Mouse (Mus musculus) heart, postnatal 0 days (tissue): Measurements from ENCODE around the gene Car5a. TPM values are rescaled to one million over a fixed set of nuclear protein-coding genes. Genes with fewer than 3 reads are reported as not detected.
A peak's percentile ranks its signal among the peaks of the same experiment; 100 is the strongest.

Source experiments
- ATAC-seq: fragments of 200-750 bp; cut with Nextera tagmentation; 2 replicates; pipeline ENCODE4 v1.8.0; 2017; ENCODE audit warnings: low read depth, moderate number of reproducible peaks, moderate library complexity; ENCODE audit not compliant: insufficient read depth
- DNase-seq: peaks from one replicate; pipeline ENCODE4 v3.0.0-alpha.2; 2016; ENCODE audit warnings: low spot score
- H3K27ac ChIP-seq: fragments of 300-500 bp; sonication (generic); 2 replicates; pipeline ENCODE4 v1.5.1; 2014; ENCODE audit warnings: low read depth, mild to moderate bottlenecking
- H3K27me3 ChIP-seq: fragments of 300-500 bp; sonication (generic); 2 replicates; pipeline ENCODE4 v1.6.1; 2014; ENCODE audit warnings: low read length, mixed read lengths; ENCODE audit not compliant: control insufficient read depth, insufficient read depth
- H3K36me3 ChIP-seq: fragments of 300-500 bp; sonication (generic); replicated peaks from 2 replicates; pipeline ENCODE4 v1.6.1; 2014; ENCODE audit warnings: low read length, mixed read lengths; ENCODE audit not compliant: control insufficient read depth, insufficient read depth
- H3K4me1 ChIP-seq: fragments of 300-500 bp; sonication (generic); 2 replicates; pipeline ENCODE4 v1.6.1; 2014; ENCODE audit warnings: antibody characterized with exemption; ENCODE audit not compliant: control insufficient read depth, insufficient read depth
- H3K4me2 ChIP-seq: fragments of 300-500 bp; sonication (generic); 2 replicates; pipeline ENCODE4 v1.6.1; 2014; ENCODE audit warnings: low read depth, mild to moderate bottlenecking, low read length, moderate library complexity
- H3K4me3 ChIP-seq: fragments of 300-500 bp; sonication (generic); 2 replicates; pipeline ENCODE4 v1.5.1; 2014; ENCODE audit warnings: low read depth, low read length
- H3K9ac ChIP-seq: fragments of 300-500 bp; sonication (generic); replicated peaks from 2 replicates; pipeline ENCODE4 v1.6.1; 2014; ENCODE audit warnings: low read depth, low read length, mixed read lengths
- H3K9me3 ChIP-seq: fragments of 300-500 bp; sonication (generic); replicated peaks from 2 replicates; pipeline ENCODE4 v1.6.1; 2016; ENCODE audit warnings: low read length; ENCODE audit not compliant: control insufficient read depth
- CTCF ChIP-seq: IDR thresholded peaks from 2 replicates; pipeline ENCODE4 v1.5.1; 2016; ENCODE audit warnings: antibody characterized with exemption, control low read depth, low read depth
- EP300 ChIP-seq: IDR thresholded peaks from 2 replicates; pipeline ENCODE4 v1.6.1; 2016; ENCODE audit warnings: antibody characterized with exemption, low read depth
- WGBS: fragments of 180-500 bp; shearing (Covaris S2); extraction: QIAGEN DNeasy Blood & Tissue Kit; methylation state at CpG from one replicate; pipeline ENCODE4 v1.1.7; 2014; 5-methylcytosine and 5-hydroxymethylcytosine counted together
- polyA plus RNA-seq: library from polyadenylated mRNA; unstranded; fragments of >200 nt; fragmentation: Nextera tagmentation; extraction: Ambion mirVana; gene quantifications from 2 replicates; pipeline ENCODE4 v1.2.1, GENCODE M21; 2015
- total RNA-seq: library from RNA; depleted of rRNA; stranded (reverse); fragments of >200 nt; gene quantifications from 2 replicates; pipeline ENCODE4 v1.2.3, GENCODE M21; 2014; ENCODE audit warnings: low replicate concordance

The Car5a gene
- total and polyA plus RNA-seq, 2 experiments from 2014 or later: not detected

DNA sequence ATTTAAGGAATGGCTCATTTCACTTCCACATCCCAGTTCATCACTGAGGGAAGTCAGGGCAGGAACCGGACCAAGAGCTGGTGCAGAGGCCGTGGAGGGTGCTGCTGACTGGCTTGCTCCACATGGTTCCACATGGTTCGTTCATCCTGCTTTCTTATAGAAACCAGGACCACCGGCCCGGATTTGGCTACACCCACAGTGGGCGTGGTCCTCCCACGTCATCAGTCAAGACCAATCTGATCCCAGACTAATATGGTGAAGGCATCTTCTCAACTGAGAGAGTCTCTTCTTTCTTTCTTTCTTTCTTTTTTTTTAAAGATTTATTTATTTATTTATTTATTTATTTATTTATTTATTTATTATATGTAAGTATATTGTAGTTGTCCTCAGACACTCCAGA is 13.1 kb downstream of the Car5a start:
- no peak for ATAC-seq
- H3K4me2 ChIP-seq: no peak overlapping the region
- H3K36me3 ChIP-seq: no peaks in the 10 kb centered on the region
- DNase-seq: no peak
- H3K27ac ChIP-seq: no peak overlapping the region
- no peak overlapping the region for H3K4me3 ChIP-seq
- no peaks in the 10 kb centered on the region for H3K9me3 ChIP-seq
- no peaks in the 10 kb centered on the region for H3K27me3 ChIP-seq
- no peak overlapping the region for H3K9ac ChIP-seq
- TF ChIP-seq CTCF (no peak), EP300 (no peak)
- 73% methylated on average over 7 of the region's 7 CpGs for WGBS
- H3K4me1 ChIP-seq: no peaks in the 10 kb centered on the region

GRCm38 (mm10) chr8:121930047-121930446 is 14.7 kb downstream of the Car5a start:
- H3K4me3 ChIP-seq: no peak overlapping the region
- no peak overlapping the region for H3K4me2 ChIP-seq
- H3K4me1 ChIP-seq: no peaks in the 10 kb centered on the region
- no peaks in the 10 kb centered on the region for H3K9me3 ChIP-seq
- WGBS: 62% methylated on average over 4 of the region's 4 CpGs
- TF ChIP-seq CTCF: no peak
- TF ChIP-seq EP300: no peak
- no peak for ATAC-seq
- no peak overlapping the region for H3K9ac ChIP-seq
- H3K27me3 ChIP-seq: no peaks in the 10 kb centered on the region
- no peaks in the 10 kb centered on the region for H3K36me3 ChIP-seq
- DNase-seq: no peak
- no peak overlapping the region for H3K27ac ChIP-seq

DNA sequence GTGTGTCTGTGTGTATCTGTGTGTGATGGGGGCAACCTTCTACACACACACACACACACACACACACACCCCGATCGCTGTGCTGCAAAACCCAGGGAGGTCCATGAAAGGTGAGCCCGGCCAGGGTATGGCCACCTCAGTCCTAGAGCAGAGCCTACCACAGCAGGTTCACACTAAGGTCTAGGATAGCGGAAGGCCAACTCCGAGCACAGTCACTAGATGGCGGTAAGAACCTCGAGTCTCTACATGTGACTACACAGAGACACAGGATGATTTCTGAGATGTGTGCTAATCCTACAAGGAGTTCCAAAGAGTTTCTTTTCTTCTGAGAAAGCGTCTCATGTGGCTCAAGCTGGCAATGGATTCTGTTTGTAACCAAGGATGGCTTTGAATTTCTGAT is 17.4 kb downstream of the Car5a start:
- no peaks in the 10 kb centered on the region for H3K9me3 ChIP-seq
- WGBS: 38% methylated on average over 8 of the region's 8 CpGs
- no peak overlapping the region for H3K27ac ChIP-seq
- no peak overlapping the region for H3K9ac ChIP-seq
- DNase-seq: no peak
- H3K36me3 ChIP-seq: no peaks in the 10 kb centered on the region
- no peak overlapping the region for H3K4me3 ChIP-seq
- TF ChIP-seq CTCF: peak; percentile 68
- TF ChIP-seq EP300: no peak
- no peaks in the 10 kb centered on the region for H3K27me3 ChIP-seq
- no peak overlapping the region for H3K4me2 ChIP-seq
- no peaks in the 10 kb centered on the region for H3K4me1 ChIP-seq
- ATAC-seq: peak; percentile 74

DNA sequence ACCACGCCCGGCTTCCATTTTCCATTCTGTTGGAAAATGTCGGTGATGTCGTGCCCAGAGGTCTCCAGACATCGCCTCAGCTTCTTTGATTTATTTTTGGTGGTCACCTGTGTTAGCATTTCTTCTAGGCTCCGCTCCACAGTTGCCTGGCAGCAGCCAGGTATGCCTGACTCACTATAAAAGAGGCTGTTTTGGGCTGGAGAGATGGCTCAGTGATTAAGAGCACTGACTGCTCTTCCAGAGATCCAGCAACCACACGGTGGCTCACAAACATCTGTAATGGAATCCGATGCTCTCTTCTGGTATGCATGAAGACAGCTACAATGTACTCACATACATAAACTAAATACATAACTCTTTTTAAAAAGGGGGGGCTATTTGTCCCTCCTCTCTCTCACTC is 18.4 kb downstream of the Car5a start:
- 0 out of 2 replicates have a peak, but pooled peaks cover 1% of the 10 kb centered on the region for H3K4me1 ChIP-seq
- H3K4me2 ChIP-seq: no peak overlapping the region
- no peaks in the 10 kb centered on the region for H3K36me3 ChIP-seq
- H3K27me3 ChIP-seq: no peaks in the 10 kb centered on the region
- no peak for ATAC-seq
- no peaks in the 10 kb centered on the region for H3K9me3 ChIP-seq
- TF ChIP-seq CTCF (no peak), EP300 (no peak)
- H3K9ac ChIP-seq: no peak overlapping the region
- DNase-seq: no peak
- no peak overlapping the region for H3K27ac ChIP-seq
- 59% methylated on average over 8 of the region's 8 CpGs for WGBS
- no peak overlapping the region for H3K4me3 ChIP-seq

DNA sequence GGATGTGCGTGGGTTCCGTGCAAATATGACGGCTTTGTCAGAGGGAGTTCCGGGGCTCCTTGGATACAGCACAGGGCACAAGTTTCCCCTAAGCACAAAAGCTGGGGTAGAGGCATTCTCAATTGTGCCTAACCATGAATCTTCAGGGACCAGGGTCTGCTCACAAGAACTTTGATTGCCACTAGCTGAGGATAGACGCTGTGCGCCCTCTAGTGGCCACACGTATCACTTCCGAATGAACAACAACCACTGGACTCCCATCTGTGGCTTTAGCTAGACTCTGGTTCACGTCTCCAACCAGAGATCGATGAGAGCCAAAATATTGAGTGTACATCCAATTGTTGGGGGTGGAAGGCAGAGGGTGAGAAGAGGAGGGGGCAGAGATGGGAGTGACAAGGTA is 19.1 kb downstream of the Car5a start:
- WGBS: 28% methylated on average over 10 of the region's 10 CpGs
- no peaks in the 10 kb centered on the region for H3K36me3 ChIP-seq
- H3K4me3 ChIP-seq: no peak overlapping the region
- no peaks in the 10 kb centered on the region for H3K27me3 ChIP-seq
- ATAC-seq (no peak), DNase-seq (peak; percentile 62)
- 0 out of 2 replicates have a peak, but pooled peaks cover 3% of the 10 kb centered on the region for H3K4me1 ChIP-seq
- H3K9ac ChIP-seq: no peak overlapping the region
- H3K9me3 ChIP-seq: no peaks in the 10 kb centered on the region
- H3K4me2 ChIP-seq: no peak overlapping the region
- peak; percentile 94 for TF ChIP-seq CTCF
- no peak for TF ChIP-seq EP300
- H3K27ac ChIP-seq: no peak overlapping the region

GRCm38 (mm10) chr8:121924681-121925080 is 20.0 kb downstream of the Car5a start:
- WGBS: 78% methylated on average over 5 of the region's 5 CpGs
- DNase-seq: no peak
- TF ChIP-seq EP300: no peak
- TF ChIP-seq CTCF: no peak

More at GRCm38 (mm10) chr8:121924681-121925080, 20.0 kb downstream of the Car5a start:
- Histone ChIP-seq H3K9ac (no peak overlapping the region), H3K4me3 (no peak overlapping the region), H3K4me2 (no peak overlapping the region), H3K27me3 (no peaks in the 10 kb centered on the region), H3K27ac (no peak overlapping the region), H3K9me3 (no peaks in the 10 kb centered on the region), H3K4me1 (0 out of 2 replicates have a peak, but pooled peaks cover 3% of the 10 kb centered on the region), H3K36me3 (no peaks in the 10 kb centered on the region)
- no peak for ATAC-seq
